Mouse (Mus musculus): ENCODE measurements around the gene Foxn3. TPM values are rescaled to one million over a fixed set of nuclear protein-coding genes. Genes with fewer than 3 reads are reported as not detected.

Foxn3 gene
- polyA plus RNA-seq, 1 experiment from 2014 or later: 86.3 TPM

GRCm38 (mm10) chr12:99510759-99511158 is 52.6 kb downstream of the Foxn3 start:
- Histone ChIP-seq H3K36me3 (ENCODE audit: control insufficient read depth, insufficient read depth, low read length) (no peaks in the 10 kb centered on the region), H3K9ac (ENCODE audit: low read depth, low read length) (no peak overlapping the region), H3K27ac (replicated peaks; ENCODE audit: low read depth, low read length) (no peak overlapping the region), H3K4me3 (ENCODE audit: low read depth, low read length) (no peak overlapping the region), H3K27me3 (replicated peaks; ENCODE audit: control insufficient read depth, insufficient read depth, low read length) (no peaks in the 10 kb centered on the region), H3K4me2 (ENCODE audit: low read depth, low read length) (no peak overlapping the region), H3K9me3 (ENCODE audit: control insufficient read depth, low read length) (no peaks in the 10 kb centered on the region), H3K4me1 (ENCODE audit: control insufficient read depth, insufficient read depth, low read length) (no peaks in the 10 kb centered on the region)
- peak; percentile 31 for DNase-seq (ENCODE audit: low spot score)
- no peak for ATAC-seq (ENCODE audit: low read depth)
- 28% methylated on average over 5 of the region's 5 CpGs for WGBS

GRCm38 (mm10) chr12:99502225-99502624 is 61.2 kb downstream of the Foxn3 start:
- no peaks in the 10 kb centered on the region for H3K4me1 ChIP-seq (ENCODE audit: control insufficient read depth, insufficient read depth, low read length)
- no peaks in the 10 kb centered on the region for H3K36me3 ChIP-seq (ENCODE audit: control insufficient read depth, insufficient read depth, low read length)
- H3K27ac ChIP-seq (replicated peaks; ENCODE audit: low read depth, low read length): no peak overlapping the region
- H3K4me3 ChIP-seq (ENCODE audit: low read depth, low read length): no peak overlapping the region
- no peaks in the 10 kb centered on the region for H3K27me3 ChIP-seq (replicated peaks; ENCODE audit: control insufficient read depth, insufficient read depth, low read length)
- no peak overlapping the region for H3K4me2 ChIP-seq (ENCODE audit: low read depth, low read length)
- no peak for DNase-seq (ENCODE audit: low spot score)
- ATAC-seq (ENCODE audit: low read depth): no peak
- no peak overlapping the region for H3K9ac ChIP-seq (ENCODE audit: low read depth, low read length)
- 89% methylated on average over 4 of the region's 4 CpGs for WGBS
- no peaks in the 10 kb centered on the region for H3K9me3 ChIP-seq (ENCODE audit: control insufficient read depth, low read length)

DNA sequence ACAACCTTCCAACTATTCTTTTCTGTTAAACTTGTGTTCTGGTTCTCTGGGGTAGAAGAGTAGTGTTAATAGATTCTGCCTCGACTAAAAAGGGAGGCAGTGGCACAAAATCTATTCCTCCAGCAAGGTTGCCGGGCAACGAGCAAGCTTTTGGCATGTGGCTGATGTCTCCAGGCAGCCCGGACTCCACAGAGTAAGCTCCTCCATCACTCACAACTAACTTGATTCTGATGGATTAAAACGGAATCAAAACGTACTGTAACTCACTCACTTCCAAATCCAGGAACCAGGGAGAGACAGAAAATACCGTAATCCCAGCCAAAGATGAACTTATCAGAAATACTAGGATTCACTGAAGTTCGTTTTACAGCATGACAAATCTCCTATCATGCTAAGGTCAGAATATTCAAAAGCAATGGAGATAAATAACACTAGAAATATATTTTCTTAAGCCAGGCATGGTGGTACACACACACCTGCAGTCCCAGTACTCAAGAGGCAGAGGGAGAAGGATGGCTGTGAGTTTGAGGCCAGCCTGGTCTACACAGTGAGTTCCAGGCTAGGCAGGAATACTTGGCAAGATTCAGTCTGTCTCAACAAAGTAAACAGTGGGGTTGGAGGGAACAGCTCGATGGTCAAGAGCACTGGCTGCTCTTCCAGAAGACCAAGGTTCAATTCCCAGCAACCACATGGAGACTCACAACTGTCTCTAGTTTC is 64.2 kb downstream of the Foxn3 start:
- WGBS: 65% methylated on average over 9 of the region's 9 CpGs
- H3K9ac ChIP-seq (ENCODE audit: low read depth, low read length): no peak overlapping the region
- no peaks in the 10 kb centered on the region for H3K4me1 ChIP-seq (ENCODE audit: control insufficient read depth, insufficient read depth, low read length)
- H3K4me3 ChIP-seq (ENCODE audit: low read depth, low read length): no peak overlapping the region
- H3K4me2 ChIP-seq (ENCODE audit: low read depth, low read length): no peak overlapping the region
- no peak overlapping the region for H3K27ac ChIP-seq (replicated peaks; ENCODE audit: low read depth, low read length)
- H3K27me3 ChIP-seq (replicated peaks; ENCODE audit: control insufficient read depth, insufficient read depth, low read length): no peaks in the 10 kb centered on the region
- DNase-seq (ENCODE audit: low spot score): no peak
- ATAC-seq (ENCODE audit: low read depth): no peak
- H3K36me3 ChIP-seq (ENCODE audit: control insufficient read depth, insufficient read depth, low read length): no peaks in the 10 kb centered on the region
- no peaks in the 10 kb centered on the region for H3K9me3 ChIP-seq (ENCODE audit: control insufficient read depth, low read length)

- DNase-seq (ENCODE audit: low spot score) (no peak), ATAC-seq (ENCODE audit: low read depth) (no peak; the same call in 1 of the 2 replicates)
- Histone ChIP-seq H3K4me2 (ENCODE audit: low read depth, low read length) (no peak overlapping the region), H3K4me3 (ENCODE audit: low read depth, low read length) (no peak overlapping the region), H3K36me3 (ENCODE audit: control insufficient read depth, insufficient read depth, low read length) (no peaks in the 10 kb centered on the region), H3K4me1 (ENCODE audit: control insufficient read depth, insufficient read depth, low read length) (no peaks in the 10 kb centered on the region), H3K9me3 (ENCODE audit: control insufficient read depth, low read length) (no peaks in the 10 kb centered on the region), H3K27ac (replicated peaks; ENCODE audit: low read depth, low read length) (no peak overlapping the region), H3K9ac (ENCODE audit: low read depth, low read length) (no peak overlapping the region), H3K27me3 (replicated peaks; ENCODE audit: control insufficient read depth, insufficient read depth, low read length) (no peaks in the 10 kb centered on the region)
- WGBS: 51% methylated on average over 18 of the region's 18 CpGs
Measured at GRCm38 (mm10) chr12:99498189-99498977, 65.0 kb downstream of the Foxn3 start.

DNA sequence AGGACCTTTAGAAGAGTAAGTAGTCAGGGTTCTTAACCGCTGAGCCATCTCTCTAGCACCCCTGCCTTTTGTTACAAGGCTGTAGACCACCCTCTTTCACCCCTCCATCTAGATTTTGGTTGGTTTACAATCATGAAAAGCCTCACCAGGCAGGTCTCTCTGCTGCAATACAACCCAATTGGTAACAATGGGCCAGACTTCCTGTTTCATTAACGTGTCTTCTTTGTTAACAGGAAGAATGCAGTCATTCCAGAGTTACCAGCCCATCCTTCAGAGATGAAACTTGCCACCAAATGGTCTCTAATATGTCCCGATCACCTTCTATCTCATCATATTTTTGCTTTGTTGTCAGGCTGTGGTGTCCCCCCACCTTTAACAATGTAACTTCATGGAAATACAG is 66.4 kb downstream of the Foxn3 start:
- no peaks in the 10 kb centered on the region for H3K9me3 ChIP-seq (ENCODE audit: control insufficient read depth, low read length)
- DNase-seq (ENCODE audit: low spot score) (no peak), ATAC-seq (ENCODE audit: low read depth) (no peak)
- WGBS: 82% methylated on average over 3 of the region's 3 CpGs
- no peaks in the 10 kb centered on the region for H3K36me3 ChIP-seq (ENCODE audit: control insufficient read depth, insufficient read depth, low read length)
- H3K27me3 ChIP-seq (replicated peaks; ENCODE audit: control insufficient read depth, insufficient read depth, low read length): no peaks in the 10 kb centered on the region
- no peak overlapping the region for H3K9ac ChIP-seq (ENCODE audit: low read depth, low read length)
- no peak overlapping the region for H3K4me2 ChIP-seq (ENCODE audit: low read depth, low read length)
- H3K4me1 ChIP-seq (ENCODE audit: control insufficient read depth, insufficient read depth, low read length): no peaks in the 10 kb centered on the region
- no peak overlapping the region for H3K27ac ChIP-seq (replicated peaks; ENCODE audit: low read depth, low read length)
- H3K4me3 ChIP-seq (ENCODE audit: low read depth, low read length): no peak overlapping the region

DNA sequence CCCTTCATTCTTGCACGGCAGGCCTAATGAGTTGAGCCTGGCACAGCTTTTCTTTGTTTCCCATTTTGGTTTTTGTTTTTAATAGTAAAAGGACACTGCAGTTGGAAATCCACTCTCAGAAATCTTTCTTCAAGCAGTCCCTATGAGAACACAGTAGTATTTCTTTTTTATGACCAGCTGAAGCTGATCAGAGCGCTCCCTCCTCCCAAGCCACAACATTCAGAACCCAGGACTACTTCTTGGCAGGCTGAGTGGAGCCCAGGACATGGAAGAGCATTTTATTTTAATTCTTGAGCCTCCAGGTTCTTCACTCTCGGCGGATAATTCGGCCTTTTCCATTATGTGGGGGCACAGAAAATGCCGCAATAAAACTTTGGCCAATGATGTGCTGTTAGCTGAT is 73.2 kb downstream of the Foxn3 start:
- no peak overlapping the region for H3K4me3 ChIP-seq (ENCODE audit: low read depth, low read length)
- H3K4me1 ChIP-seq (ENCODE audit: control insufficient read depth, insufficient read depth, low read length): peaks cover 10% of the 10 kb centered on the region
- no peaks in the 10 kb centered on the region for H3K27me3 ChIP-seq (replicated peaks; ENCODE audit: control insufficient read depth, insufficient read depth, low read length)
- no peak overlapping the region for H3K4me2 ChIP-seq (ENCODE audit: low read depth, low read length)
- DNase-seq (ENCODE audit: low spot score) (peak; percentile 27), ATAC-seq (ENCODE audit: low read depth) (no peak)
- no peaks in the 10 kb centered on the region for H3K9me3 ChIP-seq (ENCODE audit: control insufficient read depth, low read length)
- 63% methylated on average over 6 of the region's 6 CpGs for WGBS
- H3K9ac ChIP-seq (ENCODE audit: low read depth, low read length): no peak overlapping the region
- H3K36me3 ChIP-seq (ENCODE audit: control insufficient read depth, insufficient read depth, low read length): no peaks in the 10 kb centered on the region
- H3K27ac ChIP-seq (replicated peaks; ENCODE audit: low read depth, low read length): peak overlapping the region; percentile 58

GRCm38 (mm10) chr12:99489001-99489592 is 74.3 kb downstream of the Foxn3 start:
- H3K9ac ChIP-seq (ENCODE audit: low read depth, low read length): no peak overlapping the region
- no peaks in the 10 kb centered on the region for H3K27me3 ChIP-seq (replicated peaks; ENCODE audit: control insufficient read depth, insufficient read depth, low read length)
- 68% methylated on average over 4 of the region's 4 CpGs for WGBS
- no peak overlapping the region for H3K4me2 ChIP-seq (ENCODE audit: low read depth, low read length)
- ATAC-seq (ENCODE audit: low read depth): no peak
- H3K4me1 ChIP-seq (ENCODE audit: control insufficient read depth, insufficient read depth, low read length): peaks cover 10% of the 10 kb centered on the region
- no peak overlapping the region for H3K27ac ChIP-seq (replicated peaks; ENCODE audit: low read depth, low read length)
- no peaks in the 10 kb centered on the region for H3K36me3 ChIP-seq (ENCODE audit: control insufficient read depth, insufficient read depth, low read length)
- no peaks in the 10 kb centered on the region for H3K9me3 ChIP-seq (ENCODE audit: control insufficient read depth, low read length)
- peak; percentile 48 for DNase-seq (ENCODE audit: low spot score)
- H3K4me3 ChIP-seq (ENCODE audit: low read depth, low read length): no peak overlapping the region

- Histone ChIP-seq H3K27ac (replicated peaks; ENCODE audit: low read depth, low read length) (no peak overlapping the region), H3K27me3 (replicated peaks; ENCODE audit: control insufficient read depth, insufficient read depth, low read length) (no peaks in the 10 kb centered on the region), H3K4me1 (ENCODE audit: control insufficient read depth, insufficient read depth, low read length) (no peaks in the 10 kb centered on the region), H3K4me2 (ENCODE audit: low read depth, low read length) (no peak overlapping the region), H3K4me3 (ENCODE audit: low read depth, low read length) (no peak overlapping the region), H3K9me3 (ENCODE audit: control insufficient read depth, low read length) (no peaks in the 10 kb centered on the region), H3K9ac (ENCODE audit: low read depth, low read length) (no peak overlapping the region), H3K36me3 (ENCODE audit: control insufficient read depth, insufficient read depth, low read length) (no peaks in the 10 kb centered on the region)
- ATAC-seq (ENCODE audit: low read depth) (no peak), DNase-seq (ENCODE audit: low spot score) (no peak)
- WGBS: 87% methylated on average over 3 of the region's 3 CpGs
Measured at GRCm38 (mm10) chr12:99480372-99480771, 83.0 kb downstream of the Foxn3 start.

Data from embryonic facial prominence, embryonic 14.5 days (tissue).